Mouse (Mus musculus) 3T3-L1 (cell line): ENCODE data around the gene Zbtb7a.
A peak's percentile ranks its signal among the peaks of the same experiment; 100 is the strongest.

Source experiments
- DNase-seq: peaks from one replicate; pipeline ENCODE4 v3.0.0-alpha.2; 2015; ENCODE audit warnings: low read depth, low spot score

The Zbtb7a gene

DNA sequence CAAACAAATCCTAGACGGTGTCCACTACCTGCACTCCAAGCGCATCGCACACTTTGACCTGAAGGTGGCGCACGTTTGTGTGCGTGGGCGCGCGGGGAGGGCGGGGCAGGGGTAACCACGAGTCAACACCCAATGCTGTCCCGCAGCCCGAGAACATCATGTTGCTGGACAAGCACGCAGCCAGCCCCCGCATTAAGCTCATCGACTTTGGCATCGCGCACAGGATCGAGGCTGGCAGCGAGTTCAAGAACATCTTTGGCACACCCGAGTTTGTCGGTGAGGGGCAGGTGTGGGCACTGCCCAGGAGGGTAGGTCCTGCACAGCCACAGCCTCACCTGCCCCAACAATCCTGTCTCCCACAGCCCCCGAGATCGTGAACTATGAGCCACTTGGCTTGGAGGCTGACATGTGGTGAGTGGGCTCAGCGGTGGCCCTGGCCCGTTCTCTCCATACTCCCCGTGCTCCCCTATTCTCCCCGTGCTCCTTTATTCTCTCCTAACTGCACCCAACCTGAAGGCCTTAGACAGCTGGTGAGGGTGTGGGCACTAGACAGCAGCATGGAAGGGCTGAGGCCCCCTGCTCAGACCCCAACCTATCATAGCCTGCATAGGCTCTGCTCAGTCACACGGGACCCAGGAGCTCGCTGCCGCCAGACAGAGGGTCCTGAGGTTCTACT is 55.4 kb downstream of the Zbtb7a start:
- no peak for DNase-seq

DNA sequence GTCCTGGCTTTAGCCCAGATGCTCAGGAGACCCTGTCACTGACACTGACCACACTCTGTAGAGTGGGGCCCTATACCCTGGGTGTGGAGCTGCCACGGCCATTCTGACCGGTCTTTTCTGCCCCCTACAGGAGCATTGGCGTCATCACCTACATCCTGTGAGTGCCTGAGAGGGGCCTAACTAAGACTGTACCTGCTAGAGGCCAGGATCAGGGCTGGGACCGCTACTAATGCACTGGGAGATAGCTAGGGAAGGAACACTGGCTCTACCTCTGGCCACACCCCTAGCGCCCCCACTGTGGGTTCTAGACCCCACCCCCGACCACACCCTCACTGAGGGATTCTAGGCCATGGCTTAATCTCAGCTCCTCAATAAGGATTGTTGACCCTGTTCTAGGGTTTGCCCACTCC is 55.9 kb downstream of the Zbtb7a start:
- no peak for DNase-seq

DNA sequence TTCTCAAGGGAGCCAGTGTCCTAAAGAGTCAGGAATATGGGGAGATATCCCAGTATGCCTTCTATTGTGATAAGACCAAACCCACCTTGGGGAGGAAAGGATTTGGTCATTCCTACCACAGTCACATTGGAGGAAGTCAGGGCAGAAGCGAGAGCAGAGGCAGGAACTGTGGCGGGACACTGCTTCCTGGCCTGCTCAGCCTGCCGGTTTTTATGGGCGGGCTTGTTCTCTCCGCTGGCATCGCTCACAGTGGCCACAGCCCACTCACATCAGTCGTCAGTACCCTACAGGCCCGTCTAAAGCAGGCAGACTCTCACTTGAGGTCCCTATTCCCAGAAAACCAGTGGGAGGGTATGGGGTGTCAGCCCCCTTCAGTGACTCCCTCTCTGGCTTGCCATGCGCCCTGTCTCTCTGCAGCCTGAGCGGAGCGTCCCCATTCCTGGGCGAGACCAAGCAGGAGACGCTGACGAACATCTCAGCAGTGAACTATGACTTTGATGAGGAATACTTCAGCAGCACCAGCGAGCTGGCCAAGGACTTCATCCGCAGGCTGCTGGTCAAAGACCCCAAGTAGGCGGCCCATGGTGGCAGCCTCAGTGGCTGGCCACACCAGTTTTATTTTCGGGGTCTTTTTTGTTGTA is 56.4 kb downstream of the Zbtb7a start:
- no peak for DNase-seq

DNA sequence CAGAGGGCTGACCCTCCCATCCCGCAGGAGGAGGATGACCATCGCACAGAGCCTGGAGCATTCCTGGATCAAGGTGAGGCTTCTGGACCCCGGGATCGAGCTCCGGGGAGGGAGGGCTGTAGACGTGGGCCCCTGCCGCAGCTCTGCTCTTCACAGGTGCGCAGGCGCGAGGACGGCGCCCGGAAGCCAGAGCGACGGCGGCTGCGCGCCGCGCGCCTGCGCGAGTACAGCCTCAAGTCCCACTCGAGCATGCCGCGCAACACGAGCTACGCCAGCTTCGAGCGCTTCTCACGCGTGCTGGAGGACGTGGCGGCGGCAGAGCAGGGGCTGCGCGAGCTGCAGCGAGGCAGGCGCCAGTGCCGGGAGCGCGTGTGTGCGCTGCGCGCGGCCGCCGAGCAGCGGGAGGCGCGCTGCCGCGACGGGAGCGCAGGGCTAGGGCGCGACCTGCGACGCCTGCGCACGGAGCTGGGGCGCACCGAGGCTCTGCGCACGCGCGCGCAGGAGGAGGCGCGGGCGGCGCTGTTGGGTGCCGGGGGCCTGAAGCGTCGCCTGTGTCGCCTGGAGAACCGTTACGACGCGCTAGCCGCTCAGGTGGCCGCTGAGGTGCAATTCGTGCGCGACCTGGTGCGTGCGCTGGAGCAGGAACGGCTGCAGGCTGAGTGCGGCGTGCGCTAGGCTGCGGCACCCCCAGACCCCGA is 57.4 kb downstream of the Zbtb7a start:
- DNase-seq: no peak

DNA sequence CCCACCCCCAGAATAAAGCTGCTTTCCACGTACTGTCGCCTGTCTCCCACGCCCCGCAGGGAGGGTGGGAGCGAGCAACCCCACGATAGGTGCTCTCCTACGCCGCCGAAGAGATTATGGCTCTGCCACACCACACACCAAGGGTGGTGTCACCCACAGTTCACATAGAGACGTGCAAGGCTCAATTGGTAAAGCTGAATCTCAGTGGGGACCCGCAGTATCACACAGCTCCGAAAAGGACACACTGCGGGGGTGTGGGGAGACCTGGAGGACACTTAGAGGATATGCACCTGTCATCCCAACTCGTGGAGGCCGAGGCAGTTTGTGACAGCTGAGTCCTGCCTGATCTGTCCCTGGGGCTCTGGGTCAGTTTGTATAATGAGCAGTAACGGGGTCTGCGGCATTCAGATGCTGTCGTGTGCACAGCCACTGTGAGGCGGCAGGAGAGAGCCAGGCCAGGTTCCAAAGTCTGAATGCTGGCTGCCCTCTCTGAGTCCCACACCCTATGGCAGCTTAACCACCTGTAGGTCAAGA is 58.0 kb downstream of the Zbtb7a start:
- no peak for DNase-seq

DNA sequence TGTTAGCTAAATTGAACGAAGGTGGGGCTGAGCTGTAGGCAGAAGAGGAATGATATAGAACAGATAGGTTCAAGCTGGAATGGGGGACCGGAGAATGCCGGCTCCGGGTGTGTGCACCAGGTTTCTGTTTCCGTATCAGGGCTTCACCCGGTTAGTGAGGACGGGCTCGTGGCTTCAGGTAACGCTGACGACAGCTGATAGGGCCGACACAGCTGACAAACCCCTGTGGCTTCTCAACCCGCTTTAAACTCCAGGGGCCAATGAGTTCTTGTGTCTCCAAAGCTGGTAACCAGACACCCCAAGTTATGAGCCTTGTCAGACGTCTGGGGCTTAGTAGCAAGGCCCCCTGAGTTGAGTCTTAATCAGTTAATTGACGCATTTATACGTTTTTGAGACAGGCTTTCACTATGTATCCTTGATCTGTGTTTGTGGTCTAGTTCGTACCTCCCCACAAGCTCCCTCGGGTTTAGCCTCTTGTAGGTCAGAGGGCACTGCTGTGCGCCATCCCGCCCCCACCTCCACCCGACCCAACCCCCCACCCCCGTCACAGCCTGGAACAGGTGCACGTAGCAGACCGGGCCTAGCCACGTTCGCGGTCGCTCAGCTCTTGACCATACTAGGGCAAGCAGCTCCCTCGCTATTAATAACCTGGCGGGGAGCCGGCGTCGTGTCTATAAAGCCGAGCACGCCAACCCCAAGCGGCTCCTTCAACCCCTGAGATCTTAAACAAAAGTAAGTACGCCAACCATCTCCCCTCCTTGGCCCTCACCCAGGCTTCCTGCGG is 59.2 kb downstream of the Zbtb7a start:
- DNase-seq: no peak

DNA sequence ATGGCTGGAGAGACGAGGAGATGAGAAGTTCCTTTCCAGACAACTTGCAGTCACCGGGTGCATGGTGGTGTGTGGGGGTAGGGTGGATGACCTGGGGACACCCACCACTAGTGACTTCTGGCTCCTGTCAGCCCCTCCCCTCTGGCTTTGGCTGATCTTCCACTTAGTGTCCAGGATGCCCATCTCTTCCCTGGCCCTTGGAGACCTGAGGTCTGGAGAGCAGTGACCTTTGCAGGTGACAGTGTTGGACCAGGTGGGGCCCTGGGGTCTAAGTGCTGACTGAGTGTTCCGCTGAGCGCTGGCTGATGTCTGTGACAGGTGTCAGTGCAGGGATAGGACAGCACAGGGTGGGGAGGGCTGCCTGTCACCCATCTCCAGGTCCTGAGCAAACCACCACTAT is 60.3 kb downstream of the Zbtb7a start:
- DNase-seq: no peak

DNA sequence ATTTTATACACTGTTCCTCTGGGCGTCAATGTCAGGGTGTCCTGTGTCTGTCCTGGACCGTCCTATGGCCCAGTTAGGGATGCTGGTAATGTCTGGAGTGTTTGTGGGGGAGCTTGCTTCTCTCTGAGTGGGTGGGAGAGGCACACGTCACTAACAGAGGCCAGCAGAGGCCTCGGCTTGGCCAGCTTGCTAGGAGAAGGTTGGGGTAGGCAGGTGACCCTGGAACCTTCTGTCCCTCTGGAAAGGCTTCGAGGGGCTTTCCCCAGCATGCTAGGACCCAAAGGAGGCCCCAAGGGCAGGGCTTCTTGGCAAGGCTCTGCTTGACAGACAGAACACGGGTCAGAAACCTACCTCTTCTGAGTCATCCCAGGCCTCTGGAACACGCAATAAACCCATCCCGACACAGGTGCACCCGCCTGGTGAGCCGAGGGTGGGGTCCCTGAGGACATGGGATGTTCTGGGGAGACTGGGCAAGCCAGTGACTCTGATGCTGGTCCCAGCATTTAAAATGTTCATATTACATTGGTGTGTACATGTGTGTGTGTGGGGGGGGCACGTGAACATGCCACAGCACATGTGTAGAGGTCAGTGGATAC is 61.5 kb downstream of the Zbtb7a start:
- no peak for DNase-seq

DNA sequence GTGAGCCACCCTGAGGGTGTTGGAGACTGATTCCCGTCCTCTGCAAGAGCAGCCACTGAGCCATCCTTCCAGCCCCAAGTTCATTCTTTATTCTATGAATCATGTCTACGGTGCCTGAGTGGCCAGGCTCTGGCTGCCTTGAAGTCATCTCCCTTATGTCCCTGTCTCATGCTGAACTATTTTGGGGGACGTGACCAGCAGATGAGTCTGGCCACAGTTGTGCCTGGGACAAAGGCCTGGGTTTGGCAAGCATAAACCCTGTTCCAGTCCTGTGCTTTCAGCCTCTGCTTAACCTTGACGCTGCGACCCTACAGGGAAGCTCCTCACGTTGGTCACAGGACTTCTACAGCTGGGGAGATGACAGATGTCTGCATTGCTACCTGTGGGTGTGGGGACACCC is 62.3 kb downstream of the Zbtb7a start:
- DNase-seq: no peak

DNA sequence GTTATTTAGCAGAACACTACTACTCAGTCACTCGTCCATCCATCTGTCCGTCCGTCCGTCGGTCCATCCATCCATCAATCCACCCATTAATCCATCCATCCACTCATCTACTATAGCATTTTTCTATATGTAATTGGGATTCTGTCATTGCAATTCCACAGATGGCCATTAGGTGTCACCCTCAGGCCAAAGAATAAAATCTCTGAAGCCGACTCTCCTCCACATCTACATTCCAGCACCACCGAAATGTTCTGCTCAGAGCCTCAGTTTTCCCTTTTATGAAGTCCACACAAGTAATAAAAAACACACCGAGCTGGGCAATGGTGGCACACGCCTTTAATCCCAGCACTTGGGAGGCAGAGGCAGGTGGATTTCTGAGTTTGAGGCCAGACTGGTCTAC is 63.2 kb downstream of the Zbtb7a start:
- peak; percentile 84 for DNase-seq

DNA sequence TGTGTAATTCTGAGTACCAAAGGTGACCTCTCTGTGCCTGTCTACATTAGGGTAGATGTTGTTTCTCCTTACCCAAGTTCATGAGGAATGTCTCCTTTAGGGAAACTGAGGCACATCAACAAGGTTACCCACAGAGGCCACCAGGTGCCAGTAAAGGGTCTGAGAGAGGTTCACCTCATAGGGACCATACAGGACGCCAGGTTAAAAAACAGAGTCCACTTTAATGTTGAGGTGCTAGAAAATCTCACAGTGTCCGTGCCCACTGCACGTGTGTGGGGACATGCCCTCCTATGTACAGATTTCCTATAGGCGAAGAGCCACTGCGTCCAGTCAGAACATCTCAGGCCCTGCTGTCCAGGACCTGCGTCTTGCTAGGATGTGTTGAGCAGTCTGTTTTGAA is 64.0 kb downstream of the Zbtb7a start:
- no peak for DNase-seq

DNA sequence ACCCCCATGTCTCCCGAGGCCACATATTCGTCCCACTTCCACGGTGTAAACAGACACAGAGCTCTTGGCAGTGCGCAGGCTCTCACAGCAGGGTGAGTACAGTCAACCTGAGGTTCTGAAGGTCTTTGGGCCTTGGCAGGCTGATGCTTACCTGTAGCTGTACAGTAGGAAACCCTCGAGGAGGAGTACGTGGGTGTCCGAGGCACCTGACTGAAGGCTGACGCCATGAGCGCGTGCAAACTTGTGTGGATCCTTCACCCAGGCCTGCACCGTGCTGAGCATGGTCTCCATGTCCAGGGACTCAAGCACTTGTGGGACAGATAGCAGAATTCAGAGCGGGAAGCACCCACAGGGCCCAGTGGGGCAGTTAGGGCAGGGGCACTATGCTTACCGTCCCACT is 65.1 kb downstream of the Zbtb7a start:
- DNase-seq: no peak

DNA sequence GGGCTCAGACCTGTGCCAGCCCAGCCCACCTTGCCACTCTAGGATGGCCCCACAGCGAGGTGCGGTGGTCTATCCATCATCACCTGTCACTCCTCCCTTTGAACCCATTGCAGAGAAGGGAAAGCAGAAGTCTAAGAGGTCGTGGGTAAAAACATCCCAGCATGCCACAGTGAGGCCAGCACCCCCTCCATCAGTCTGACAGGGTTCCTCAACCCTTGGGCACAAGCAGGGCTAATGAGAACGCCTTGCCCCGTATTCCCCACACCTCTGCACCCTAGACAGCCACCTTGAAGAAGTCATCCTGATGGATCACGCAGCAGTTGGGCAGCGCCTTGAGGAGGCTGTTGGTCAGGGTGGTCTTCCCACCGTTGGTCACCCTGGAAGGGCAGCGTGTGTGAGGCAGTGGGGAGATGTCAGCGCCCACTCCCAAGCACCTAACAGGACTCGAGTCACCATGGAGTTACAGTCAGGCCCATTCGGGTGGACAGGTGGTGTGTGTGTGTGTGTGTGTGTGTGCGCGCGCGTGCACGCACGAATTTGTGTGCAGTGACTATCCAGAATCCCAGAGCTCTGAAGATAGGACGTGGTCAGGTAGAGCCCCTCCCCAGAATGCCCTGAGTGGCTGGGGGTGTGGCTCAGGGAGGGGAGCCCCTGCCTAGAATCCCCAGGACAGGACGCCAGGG is 65.7 kb downstream of the Zbtb7a start:
- no peak for DNase-seq

DNA sequence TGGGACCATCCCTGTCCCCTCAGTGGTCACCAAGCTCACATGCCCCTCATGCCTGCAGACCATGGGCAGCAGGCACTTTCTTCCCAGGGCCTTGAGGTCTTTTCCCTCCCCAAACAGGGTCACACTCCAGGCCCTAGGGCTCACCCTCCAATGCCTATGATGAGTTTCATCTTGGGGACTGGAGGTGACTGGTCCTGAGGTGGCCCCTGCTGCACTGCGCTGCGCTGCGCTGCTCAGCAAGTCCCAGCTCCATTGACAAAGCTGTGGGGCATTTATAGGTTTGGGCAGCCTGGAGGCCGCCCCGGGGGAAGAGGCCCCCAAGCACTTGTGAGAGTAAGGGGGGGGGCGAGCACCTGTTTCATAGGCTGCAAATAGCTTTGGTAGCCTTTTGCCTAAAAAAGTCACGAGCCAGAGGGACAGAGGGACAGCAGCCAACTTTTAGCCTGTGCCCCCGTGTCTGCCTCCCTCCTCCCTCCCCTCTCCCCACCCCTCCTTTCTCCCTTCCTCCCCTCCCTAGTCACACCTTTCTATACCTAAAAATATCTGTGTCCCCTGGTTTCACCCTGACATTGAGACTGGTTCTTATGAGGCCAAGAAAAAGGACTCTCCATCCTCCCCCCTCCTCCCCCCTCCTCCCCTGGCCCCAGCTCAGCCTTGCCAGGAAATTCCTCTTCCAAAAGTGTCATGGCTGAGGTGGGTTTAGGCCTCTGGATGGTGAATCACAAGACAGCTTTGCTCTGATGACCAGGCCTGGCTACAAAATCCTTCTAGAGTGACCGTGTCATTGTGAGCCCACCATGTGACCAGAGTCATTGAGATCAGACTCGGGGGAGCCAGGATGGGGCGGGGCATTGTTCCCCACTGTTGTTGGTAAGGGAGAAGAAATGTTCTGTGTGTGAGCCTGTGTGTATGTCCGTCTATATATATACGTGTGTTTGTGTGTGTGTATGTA is 67.1 kb downstream of the Zbtb7a start, which contains the start of gene Nmrk2:
Gene Nmrk2 (minus strand): TSS at position 245 of the 952 bp plus-strand sequence.
- no peak for DNase-seq
